Mouse (Mus musculus) ES-CJ7 (cell line): ENCODE measurements around the gene Cby3.
A peak's percentile ranks its signal among the peaks of the same experiment; 100 is the strongest.
"Not testable (repeated sequence)": the region's sequence is repeated elsewhere in the genome, so short reads cannot be mapped to it uniquely, and the experiment has no call there.

Source experiments
- DNase-seq: peaks from one replicate; pipeline ENCODE4 v3.0.0; 2011; ENCODE audit warnings: low read depth, low spot score

The Cby3 gene

GRCm38 (mm10) chr11:50354162-50354561 lies at the start of gene Cby3:
TSS of gene Cby3 (plus strand) at chr11:50354462.
- DNase-seq: peak; percentile 30

- no peak for DNase-seq
Measured at GRCm38 (mm10) chr11:50312803-50313202, 41.5 kb upstream of the Cby3 start.

- DNase-seq: not testable (repeated sequence)
Measured at GRCm38 (mm10) chr11:50319343-50319742, 34.9 kb upstream of the Cby3 start.

GRCm38 (mm10) chr11:50321239-50321638 lies 33.0 kb upstream of the Cby3 start:
- DNase-seq: no peak

- DNase-seq: no peak
Measured at GRCm38 (mm10) chr11:50322345-50322744, 31.9 kb upstream of the Cby3 start.

- peak; percentile 21 for DNase-seq
Measured at GRCm38 (mm10) chr11:50323843-50324242, 30.4 kb upstream of the Cby3 start.

GRCm38 (mm10) chr11:50324751-50325471 lies 29.4 kb upstream of the Cby3 start:
- peak; percentile 43 for DNase-seq

GRCm38 (mm10) chr11:50325496-50326301 lies 28.6 kb upstream of the Cby3 start, which contains the start of gene Canx:
TSS of gene Canx (minus strand) at chr11:50325673.
- DNase-seq: peak; percentile 100

GRCm38 (mm10) chr11:50326302-50326966 lies 27.8 kb upstream of the Cby3 start:
- DNase-seq: peak; percentile 52

GRCm38 (mm10) chr11:50328075-50328625 lies 26.1 kb upstream of the Cby3 start:
- no peak for DNase-seq

- DNase-seq: no peak
Measured at GRCm38 (mm10) chr11:50329378-50329777, 24.9 kb upstream of the Cby3 start.

GRCm38 (mm10) chr11:50333181-50333580 lies 21.1 kb upstream of the Cby3 start:
- no peak for DNase-seq

- no peak for DNase-seq
Measured at GRCm38 (mm10) chr11:50336126-50336525, 18.1 kb upstream of the Cby3 start.

- no peak for DNase-seq
Measured at GRCm38 (mm10) chr11:50336891-50337290, 17.4 kb upstream of the Cby3 start.

- DNase-seq: no peak
Measured at GRCm38 (mm10) chr11:50345486-50345885, 8.8 kb upstream of the Cby3 start.

- DNase-seq: peak; percentile 41
Measured at GRCm38 (mm10) chr11:50346256-50347032, 7.8 kb upstream of the Cby3 start.

GRCm38 (mm10) chr11:50352177-50352576 lies 2.1 kb upstream of the Cby3 start:
- no peak for DNase-seq

GRCm38 (mm10) chr11:50354851-50355250 lies 589 bp downstream of the Cby3 start:
- no peak for DNase-seq

GRCm38 (mm10) chr11:50355395-50355794 lies 1.1 kb downstream of the Cby3 start:
- no peak for DNase-seq

- DNase-seq: peak; percentile 93
Measured at GRCm38 (mm10) chr11:50358950-50359861, 4.9 kb downstream of the Cby3 start.
